Mouse (Mus musculus): ENCODE data around the gene Gm12169. TPM values are rescaled to one million over a fixed set of nuclear protein-coding genes. Genes with fewer than 3 reads are reported as not detected.

Gene Gm12169
- not detected for polyA plus RNA-seq (2017; shearing (Covaris generic))

GRCm38 (mm10) chr11:46523912-46524311, at the start of gene Gm12169:
Gene Gm12169 (plus strand): TSS chr11:46524212.

DNA sequence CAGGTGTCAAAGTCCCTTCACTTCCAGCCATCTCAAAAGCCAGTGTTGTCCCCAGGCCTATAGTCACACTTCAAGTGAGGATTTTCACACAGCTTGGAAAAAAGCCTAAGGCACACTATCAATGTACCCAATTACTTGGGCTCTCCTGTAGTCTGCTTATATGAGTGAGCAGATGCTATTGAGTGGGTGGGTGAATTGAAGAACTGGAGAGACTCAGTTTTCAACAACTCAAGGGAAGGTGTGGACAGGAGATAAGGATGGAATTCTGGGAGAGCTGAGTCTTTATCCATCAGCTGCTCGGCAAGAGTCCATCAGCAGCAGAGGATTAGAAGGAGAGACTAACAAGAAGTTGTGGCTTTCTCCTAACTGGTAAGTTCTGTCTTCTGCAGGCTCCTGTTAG, 47.3 kb downstream of the Gm12169 start, which contains the start of gene BC053393:
Gene BC053393 (plus strand): TSS at position 210 of the 400 bp plus-strand sequence.

Other genes starting within 250 kb of the Gm12169 start
- 158 TPM for gene Cyfip2, start 211.4 kb upstream of the Gm12169 start, polyA plus RNA-seq (2017; shearing (Covaris generic))
- 933 TPM for gene Itk, start 134.7 kb upstream of the Gm12169 start, polyA plus RNA-seq (2017; shearing (Covaris generic))
- gene Fam71b, start 127.7 kb upstream of the Gm12169 start, polyA plus RNA-seq (2017; shearing (Covaris generic)), result 19.5 TPM
- gene Med7, start 87.3 kb upstream of the Gm12169 start, polyA plus RNA-seq (2017; shearing (Covaris generic)), result 29.6 TPM
- 3.2 TPM for gene Havcr2, start 69.3 kb upstream of the Gm12169 start, polyA plus RNA-seq (2017; shearing (Covaris generic))
- not detected for gene BC053393, start 47.3 kb downstream of the Gm12169 start, polyA plus RNA-seq (2017; shearing (Covaris generic))
- not detected for gene Dppa1, start 105.0 kb downstream of the Gm12169 start, polyA plus RNA-seq (2017; shearing (Covaris generic))
- 0.17 TPM for gene Timd2, start 182.8 kb downstream of the Gm12169 start, polyA plus RNA-seq (2017; shearing (Covaris generic))
- not detected for gene Havcr1, start 210.9 kb downstream of the Gm12169 start, polyA plus RNA-seq (2017; shearing (Covaris generic))

Measured in effector memory CD4-positive, alpha-beta T cell, adult 7 months (primary cell).